In genomic region chr9:72925935-72926258, GRCm38 (mm10) we compare ENCODE assay signal across 8 mouse cellular contexts. TPM values are rescaled to one million over a fixed set of nuclear protein-coding genes. Genes with fewer than 3 reads are reported as not detected.
DNase-seq lines count a peak whose midpoint lies in the region; ATAC-seq and TF ChIP-seq lines count a peak whose summit lies in the region.

No protein-coding gene starts in this region.

- no peak for TF ChIP-seq POLR2A in small intestine, adult 2 months (IDR thresholded peaks at IDR 0.05; ENCODE audit: low read depth, low read length)

- H3K27me3 ChIP-seq in erythroblast, embryonic 14.5 days (ENCODE audit: control insufficient read depth): peaks cover 53% of the 10 kb centered on the region
- no peaks in the 10 kb centered on the region for H3K27me3 ChIP-seq in neural tube, embryonic 11.5 days (ENCODE audit: control insufficient read depth, insufficient read depth, low read length)
- H3K27me3 ChIP-seq in limb, embryonic 12.5 days: no peaks in the 10 kb centered on the region
- H3K27me3 ChIP-seq in small intestine, adult 2 months (ENCODE audit: control insufficient read depth, insufficient read depth, low read length): peaks cover 22% of the 10 kb centered on the region

- peak overlapping the region; percentile 76 for H3K27ac ChIP-seq in neural tube, embryonic 11.5 days (ENCODE audit: low read depth, low read length)
- H3K27ac ChIP-seq in limb, embryonic 12.5 days: peak overlapping the region; percentile 95
- H3K27ac ChIP-seq in small intestine, adult 2 months (ENCODE audit: insufficient read depth, low read depth, low read length): no peak overlapping the region

- 2% methylated on average over 20 of the region's 20 CpGs for WGBS in neural tube, embryonic 11.5 days
- WGBS in limb, embryonic 12.5 days: 1% methylated on average over 20 of the region's 20 CpGs
- WGBS in small intestine, adult 2 months: 5% methylated on average over 20 of the region's 20 CpGs

- peak overlapping the region; percentile 95 for H3K9ac ChIP-seq in neural tube, embryonic 11.5 days (ENCODE audit: low read length)
- H3K9ac ChIP-seq in limb, embryonic 12.5 days (replicated peaks): peak overlapping the region; percentile 98

- H3K4me2 ChIP-seq in neural tube, embryonic 11.5 days (ENCODE audit: low read depth): peak overlapping the region; percentile 97
- peak overlapping the region; percentile 88 for H3K4me2 ChIP-seq in limb, embryonic 12.5 days

- no peaks in the 10 kb centered on the region for H3K4me1 ChIP-seq in erythroblast, embryonic 14.5 days (ENCODE audit: control insufficient read depth)
- H3K4me1 ChIP-seq in neural tube, embryonic 11.5 days (ENCODE audit: control insufficient read depth, insufficient read depth, low read length): peaks cover 5% of the 10 kb centered on the region
- H3K4me1 ChIP-seq in limb, embryonic 12.5 days (replicated peaks): peaks cover 15% of the 10 kb centered on the region
- H3K4me1 ChIP-seq in small intestine, adult 2 months (ENCODE audit: control insufficient read depth, insufficient read depth, insufficient read length, low read length): no peaks in the 10 kb centered on the region

- H3K36me3 ChIP-seq in erythroblast, embryonic 14.5 days (ENCODE audit: control insufficient read depth): no peaks in the 10 kb centered on the region
- H3K36me3 ChIP-seq in neural tube, embryonic 11.5 days (ENCODE audit: control insufficient read depth, insufficient read depth, low read length): no peaks in the 10 kb centered on the region; the same call in 1 of the 2 replicates
- peaks cover 15% of the 10 kb centered on the region; the same call in 1 of the 2 replicates for H3K36me3 ChIP-seq in limb, embryonic 12.5 days
- no peaks in the 10 kb centered on the region for H3K36me3 ChIP-seq in small intestine, adult 2 months (ENCODE audit: control insufficient read depth, insufficient read depth, low read length)

- no peak for ATAC-seq in erythroblast, adult 5-6 weeks (replicated peaks; ENCODE audit: low FRiP score, poor library complexity, severe bottlenecking)
- ATAC-seq in neural tube, embryonic 11.5 days (ENCODE audit: insufficient read depth, low FRiP score, low TSS enrichment): peak; percentile 68
- peak; percentile 56; the same call in 1 of the 2 replicates for ATAC-seq in limb, embryonic 12.5 days (ENCODE audit: insufficient number of reproducible peaks, insufficient read depth, low FRiP score, low TSS enrichment, low read depth)

- H3K4me3 ChIP-seq in erythroblast, embryonic 14.5 days (replicated peaks): peak overlapping the region; percentile 35
- peak overlapping the region; percentile 82 for H3K4me3 ChIP-seq in neural tube, embryonic 11.5 days (ENCODE audit: low read depth, low read length)
- peak overlapping the region; percentile 82 for H3K4me3 ChIP-seq in limb, embryonic 12.5 days (replicated peaks)
- H3K4me3 ChIP-seq in small intestine, adult 2 months (ENCODE audit: low read depth, low read length): peak overlapping the region; percentile 66

- no peak for DNase-seq in neural tube, embryonic 11.5 days (ENCODE audit: low spot score)
- DNase-seq in neural tube, embryonic 10.5 days (ENCODE audit: extremely low spot score, low spot score): no peak
- DNase-seq in right cerebral cortex, postnatal 10 days (ENCODE audit: low spot score in 2 of 2): no peak
- no peak for DNase-seq in right cerebral cortex, postnatal 14 days

- TF ChIP-seq CTCF in small intestine, adult 2 months (IDR thresholded peaks at IDR 0.05; ENCODE audit: extremely low read depth, insufficient read length, insufficient replicate concordance, low read depth, low read length): no peak

- H3K9me3 ChIP-seq in erythroblast, embryonic 14.5 days (ENCODE audit: control insufficient read depth, low read length): no peaks in the 10 kb centered on the region
- H3K9me3 ChIP-seq in neural tube, embryonic 11.5 days (ENCODE audit: control insufficient read depth, low read length): no peaks in the 10 kb centered on the region
- no peaks in the 10 kb centered on the region for H3K9me3 ChIP-seq in limb, embryonic 12.5 days

RNA-seq across cellular contexts. Expression of gene Pygo1, which starts 0.5 kb away (rescaled TPM):
- not detected in 2 replicates for polyA plus RNA-seq in erythroblast, embryonic 14.5 days (2012)
- total RNA-seq in erythroblast, adult 5-6 weeks (2015; ENCODE audit: low replicate concordance): not detected in 2 replicates
- not detected in 2 replicates for total RNA-seq in erythroblast, adult 5-6 weeks (2017; ENCODE audit: low replicate concordance)
- polyA plus RNA-seq in neural tube, embryonic 11.5 days (2014; fragmentation: Nextera tagmentation; extraction: Ambion mirVana): 11.0 and 11.9 TPM in 2 replicates
- 11.4 and 11.5 TPM in 2 replicates for polyA plus RNA-seq in limb, embryonic 12.5 days (2016; fragmentation: Nextera tagmentation; extraction: Ambion mirVana)
- 0.05 and 0.09 TPM in 2 replicates for polyA plus RNA-seq in small intestine, adult 2 months (2012; rRNA removed)

RNA-seq across cellular contexts. Expression of gene Dyx1c1, which starts 32.7 kb away (rescaled TPM):
- polyA plus RNA-seq in erythroblast, embryonic 14.5 days (2012): not detected in 2 replicates
- total RNA-seq in erythroblast, adult 5-6 weeks (2015; ENCODE audit: low replicate concordance): not detected in 2 replicates
- not detected in 2 replicates for total RNA-seq in erythroblast, adult 5-6 weeks (2017; ENCODE audit: low replicate concordance)
- polyA plus RNA-seq in neural tube, embryonic 11.5 days (2014; fragmentation: Nextera tagmentation; extraction: Ambion mirVana): 1.6 and 2.6 TPM in 2 replicates
- 1.2 and 1.6 TPM in 2 replicates for polyA plus RNA-seq in limb, embryonic 12.5 days (2016; fragmentation: Nextera tagmentation; extraction: Ambion mirVana)
- polyA plus RNA-seq in small intestine, adult 2 months (2012; rRNA removed): 0.06 and 0.08 TPM in 2 replicates

RNA-seq across cellular contexts. Expression of gene Gm44503, which starts 32.8 kb away (rescaled TPM):
- polyA plus RNA-seq in erythroblast, embryonic 14.5 days (2012): 0.01 and 0.04 TPM in 2 replicates
- not detected in 2 replicates for total RNA-seq in erythroblast, adult 5-6 weeks (2015; ENCODE audit: low replicate concordance)
- total RNA-seq in erythroblast, adult 5-6 weeks (2017; ENCODE audit: low replicate concordance): not detected in 2 replicates
- not detected in 2 replicates for polyA plus RNA-seq in neural tube, embryonic 11.5 days (2014; fragmentation: Nextera tagmentation; extraction: Ambion mirVana)
- not detected in 2 replicates for polyA plus RNA-seq in limb, embryonic 12.5 days (2016; fragmentation: Nextera tagmentation; extraction: Ambion mirVana)
- not detected in 2 replicates for polyA plus RNA-seq in small intestine, adult 2 months (2012; rRNA removed)

RNA-seq across cellular contexts. Expression of gene Ccpg1os, which starts 59.3 kb away (rescaled TPM):
- polyA plus RNA-seq in erythroblast, embryonic 14.5 days (2012): 0.05 TPM in 1 of 2 replicates, not detected in the other
- 2.5 and 4.6 TPM in 2 replicates for total RNA-seq in erythroblast, adult 5-6 weeks (2015; ENCODE audit: low replicate concordance)
- total RNA-seq in erythroblast, adult 5-6 weeks (2017; ENCODE audit: low replicate concordance): 0.94 and 6.7 TPM in 2 replicates
- 19.0 and 19.7 TPM in 2 replicates for polyA plus RNA-seq in neural tube, embryonic 11.5 days (2014; fragmentation: Nextera tagmentation; extraction: Ambion mirVana)
- 12.6 and 13.2 TPM in 2 replicates for polyA plus RNA-seq in limb, embryonic 12.5 days (2016; fragmentation: Nextera tagmentation; extraction: Ambion mirVana)
- polyA plus RNA-seq in small intestine, adult 2 months (2012; rRNA removed): 0.67 and 2.7 TPM in 2 replicates

RNA-seq across cellular contexts. Expression of gene Ccpg1, which starts 59.3 kb away (rescaled TPM):
- polyA plus RNA-seq in erythroblast, embryonic 14.5 days (2012): 0.47 and 0.51 TPM in 2 replicates
- total RNA-seq in erythroblast, adult 5-6 weeks (2015; ENCODE audit: low replicate concordance): 42.7 and 47.0 TPM in 2 replicates
- 88.7 and 93.5 TPM in 2 replicates for total RNA-seq in erythroblast, adult 5-6 weeks (2017; ENCODE audit: low replicate concordance)
- 20.4 and 28.8 TPM in 2 replicates for polyA plus RNA-seq in neural tube, embryonic 11.5 days (2014; fragmentation: Nextera tagmentation; extraction: Ambion mirVana)
- polyA plus RNA-seq in limb, embryonic 12.5 days (2016; fragmentation: Nextera tagmentation; extraction: Ambion mirVana): 13.9 and 14.6 TPM in 2 replicates
- polyA plus RNA-seq in small intestine, adult 2 months (2012; rRNA removed): 2.4 and 3.1 TPM in 2 replicates

Comparison
In these comparisons a context has a peak if more than half of its experiments do, and no peak if none do; other contexts are left out.
1. RNA of gene Pygo1, which starts 0.5 kb away (polyA plus RNA-seq): 11.0 to 11.9 TPM in neural tube, embryonic 11.5 days and 11.4 to 11.5 TPM in limb, embryonic 12.5 days; 0.05 to 0.09 TPM in small intestine, adult 2 months and not detected in erythroblast, embryonic 14.5 days; every median in the first group is over 10 times any median in the second.
2. Peak in every context shown above with its lines, with median percentiles within 50 percentile points of each other: H3K4me3 ChIP-seq.